Mouse (Mus musculus) MEL (cell line): Measurements from ENCODE around the gene Tmprss13. TPM values are rescaled to one million over a fixed set of nuclear protein-coding genes. Genes with fewer than 3 reads are reported as not detected.

Source experiments
- DNase-seq: peaks from one replicate; pipeline ENCODE4 v3.0.0; 2011; ENCODE audit warnings: low read depth, low spot score
- H3K27ac ChIP-seq: 2 replicates; pipeline ENCODE4 v1.5.1; 2012; ENCODE audit warnings: low read depth, mild to moderate bottlenecking, control low read depth, low read length, moderate library complexity; ENCODE audit not compliant: control insufficient read depth
- H3K27me3 ChIP-seq, 2 experiments: fragments of 150-350 bp in 1 of 2; sonication (generic) in 1 of 2; 2 replicates each; pipeline ENCODE4 v1.6.1; 2012; ENCODE audit warnings: low read length in 2 of 2, mild to moderate bottlenecking in 2 of 2, improper control_type of control experiment in 1 of 2, moderate library complexity in 1 of 2; ENCODE audit not compliant: insufficient read depth in 2 of 2, control insufficient read depth in 1 of 2
- H3K36me3 ChIP-seq, 2 experiments: 2 replicates each; pipeline ENCODE4 v1.6.1; 2012 to 2014; ENCODE audit warnings: low read length in 2 of 2, improper control_type of control experiment in 1 of 2, inconsistent platforms in 1 of 2, mild to moderate bottlenecking in 1 of 2; ENCODE audit not compliant: insufficient read depth in 2 of 2, control insufficient read depth in 1 of 2
- H3K4me1 ChIP-seq, 2 experiments: fragments of 150-350 bp in 1 of 2; sonication (generic) in 1 of 2; 2 replicates each; pipeline ENCODE4 v1.6.1; 2012; ENCODE audit warnings: low read length in 2 of 2, improper control_type of control experiment in 1 of 2, mild to moderate bottlenecking in 1 of 2; ENCODE audit not compliant: insufficient read depth in 2 of 2, control insufficient read depth in 1 of 2
- H3K4me3 ChIP-seq, 2 experiments: fragments of 150-350 bp in 1 of 2; sonication (generic) in 1 of 2; 2 replicates each; pipeline ENCODE4 v1.5.1; 2012; ENCODE audit warnings: low read depth in 2 of 2, low read length in 2 of 2, mild to moderate bottlenecking in 2 of 2, moderate library complexity in 2 of 2, control low read depth in 1 of 2, improper control_type of control experiment in 1 of 2; ENCODE audit not compliant: control insufficient read depth in 1 of 2, insufficient read depth in 1 of 2
- H3K79me2 ChIP-seq: 2 replicates; pipeline ENCODE4 v1.6.1; 2012; ENCODE audit warnings: mild to moderate bottlenecking, low read length, moderate library complexity; ENCODE audit not compliant: control insufficient read depth, poor library complexity, insufficient read depth
- H3K9ac ChIP-seq: 2 replicates; pipeline ENCODE4 v1.6.1; 2012; ENCODE audit warnings: low read depth, mild to moderate bottlenecking, control low read depth, low read length, moderate library complexity; ENCODE audit not compliant: control insufficient read depth, poor library complexity, severe bottlenecking
- H3K9me3 ChIP-seq: fragments of 150-350 bp; sonication (generic); replicated peaks from 2 replicates; pipeline ENCODE4 v1.6.1; 2012; ENCODE audit warnings: mild to moderate bottlenecking, low read length, improper control_type of control experiment, moderate library complexity; ENCODE audit not compliant: insufficient read depth
- E2F4 ChIP-seq: IDR thresholded peaks from 2 replicates; pipeline ENCODE4 v1.6.1; 2011; ENCODE audit warnings: low read depth, low read length, improper control_type of control experiment, borderline replicate concordance
- ELF1 ChIP-seq: IDR thresholded peaks from 2 replicates; pipeline ENCODE4 v1.6.1; 2014; ENCODE audit warnings: low read depth, mild to moderate bottlenecking, inconsistent platforms, low read length, improper control_type of control experiment, moderate library complexity
- EP300 ChIP-seq, 2 experiments: IDR thresholded peaks; 2 replicates each; pipeline ENCODE4 v1.6.1; 2011; ENCODE audit warnings: improper control_type of control experiment in 2 of 2, low read length in 2 of 2, low read depth in 1 of 2, mild to moderate bottlenecking in 1 of 2
- GABPA ChIP-seq: IDR thresholded peaks from 2 replicates; pipeline ENCODE4 v1.6.1; 2012; ENCODE audit warnings: low read depth, mild to moderate bottlenecking, inconsistent platforms, low read length, improper control_type of control experiment, moderate library complexity
- GATA1 ChIP-seq: IDR thresholded peaks from 2 replicates; pipeline ENCODE4 v1.6.1; 2011; ENCODE audit warnings: low read depth, low read length, improper control_type of control experiment
- HCFC1 ChIP-seq: IDR thresholded peaks from 2 replicates; pipeline ENCODE4 v1.6.1; 2012; ENCODE audit warnings: low read depth, mild to moderate bottlenecking, inconsistent platforms, low read length, improper control_type of control experiment, moderate library complexity
- JUND ChIP-seq: IDR thresholded peaks from 2 replicates; pipeline ENCODE4 v1.6.1; 2011; ENCODE audit warnings: low read depth, mild to moderate bottlenecking, improper control_type of control experiment, low read length
- KAT2A ChIP-seq: conservative IDR thresholded peaks from 2 replicates; pipeline ENCODE4 v1.6.1; 2012; ENCODE audit warnings: low read depth, low read length, improper control_type of control experiment, inconsistent platforms
- MAFK ChIP-seq: IDR thresholded peaks from 2 replicates; pipeline ENCODE4 v1.6.1; 2011; ENCODE audit warnings: low read depth, mild to moderate bottlenecking, low read length, improper control_type of control experiment, borderline replicate concordance
- MAZ ChIP-seq: IDR thresholded peaks from 2 replicates; pipeline ENCODE4 v1.6.1; 2012; ENCODE audit warnings: low read depth, mild to moderate bottlenecking, inconsistent platforms, low read length, improper control_type of control experiment
- MEF2A ChIP-seq: IDR thresholded peaks from 2 replicates; pipeline ENCODE4 v1.6.1; 2014; ENCODE audit warnings: low read depth, mild to moderate bottlenecking, inconsistent platforms, low read length, improper control_type of control experiment; ENCODE audit not compliant: poor library complexity, insufficient replicate concordance, severe bottlenecking; ENCODE audit errors: extremely low read depth
- MXI1 ChIP-seq: IDR thresholded peaks from 2 replicates; pipeline ENCODE4 v1.6.1; 2011; ENCODE audit warnings: mild to moderate bottlenecking, low read depth, low read length, improper control_type of control experiment
- MYC ChIP-seq: IDR thresholded peaks from 2 replicates; pipeline ENCODE4 v1.6.1; 2011; ENCODE audit warnings: low read depth, mild to moderate bottlenecking, low read length, improper control_type of control experiment, moderate library complexity
- NELFE ChIP-seq: IDR thresholded peaks from 2 replicates; pipeline ENCODE4 v1.6.1; 2011; ENCODE audit warnings: low read depth, low read length, improper control_type of control experiment
- POLR2AphosphoS5 ChIP-seq: IDR thresholded peaks from 2 replicates; pipeline ENCODE4 v1.6.1; 2012; ENCODE audit warnings: low read depth, borderline replicate concordance, mild to moderate bottlenecking, inconsistent platforms, low read length, moderate library complexity, mixed read lengths
- RAD21 ChIP-seq: IDR thresholded peaks from 2 replicates; pipeline ENCODE4 v1.6.1; 2011; ENCODE audit warnings: mild to moderate bottlenecking, low read depth, low read length, improper control_type of control experiment
- SIN3A ChIP-seq: IDR thresholded peaks from 2 replicates; pipeline ENCODE4 v1.6.1; 2012; ENCODE audit warnings: low read length, improper control_type of control experiment, inconsistent platforms
- TBP ChIP-seq: IDR thresholded peaks from 2 replicates; pipeline ENCODE4 v1.8.0; 2011; ENCODE audit warnings: low read depth, low read length, improper control_type of control experiment
- USF1 ChIP-seq: IDR thresholded peaks from 2 replicates; pipeline ENCODE4 v1.6.1; 2014; ENCODE audit warnings: low read depth, mild to moderate bottlenecking, inconsistent platforms, low read length, improper control_type of control experiment, moderate library complexity
- USF2 ChIP-seq, 2 experiments: IDR thresholded peaks; 2 replicates each; pipeline ENCODE4 v1.6.1; 2011 to 2012; ENCODE audit warnings: improper control_type of control experiment in 2 of 2, low read length in 2 of 2, borderline replicate concordance in 1 of 2, inconsistent platforms in 1 of 2, low read depth in 1 of 2, mild to moderate bottlenecking in 1 of 2; ENCODE audit not compliant: insufficient read depth in 1 of 2
- ZMIZ1 ChIP-seq: IDR thresholded peaks from 2 replicates; pipeline ENCODE4 v1.6.1; 2012; ENCODE audit warnings: low read depth, mild to moderate bottlenecking, inconsistent platforms, low read length, improper control_type of control experiment, moderate library complexity
- ZNF384 ChIP-seq: IDR thresholded peaks from 2 replicates; pipeline ENCODE4 v1.6.1; 2012; ENCODE audit warnings: low read depth, mild to moderate bottlenecking, inconsistent platforms, low read length, improper control_type of control experiment
- polyA plus RNA-seq, 2 experiments: library from polyadenylated mRNA; stranded (reverse) in 1 of 2; unstranded in 1 of 2; fragments of >175 nt in 1 of 2; fragments of >200 nt in 1 of 2; gene quantifications; 2 replicates each; pipeline versions ENCODE4 v1.2.1 to v1.2.4; 2012; ENCODE audit warnings: low replicate concordance in 2 of 2, low read depth in 1 of 2; ENCODE audit not compliant: insufficient read length in 2 of 2, insufficient read depth in 1 of 2, missing spikeins in 1 of 2
- total RNA-seq: library from RNA; depleted of rRNA; stranded (reverse); fragments of 300-350 nt; gene quantifications from 2 replicates; pipeline ENCODE4 v1.2.3, GENCODE M21; 2012

The Tmprss13 gene
- total and polyA plus RNA-seq, 3 experiments: not detected

GRCm38 (mm10) chr9:45362051-45362461 lies 43.2 kb downstream of the Tmprss13 start:
- no peak overlapping the region for H3K4me3 ChIP-seq
- H3K4me1 ChIP-seq: no peaks in the 10 kb centered on the region
- no peaks in the 10 kb centered on the region for H3K36me3 ChIP-seq
- no peak for DNase-seq
- no peaks in the 10 kb centered on the region for H3K79me2 ChIP-seq
- no peak overlapping the region for H3K27ac ChIP-seq
- H3K9me3 ChIP-seq: no peaks in the 10 kb centered on the region
- no peaks in the 10 kb centered on the region; a peak in 1 of 4 replicates for H3K27me3 ChIP-seq
- TF ChIP-seq KAT2A (no peak), MXI1 (no peak), MYC (no peak), USF1 (no peak), GATA1 (no peak), ZMIZ1 (no peak), USF2 (IDR thresholded peaks at IDR 0.05; ENCODE audit: borderline replicate concordance in 1 of 2, insufficient read depth in 1 of 2, low read depth in 1 of 2, low read length in 2 of 2) (no peak), HCFC1 (no peak), ZNF384 (no peak), NELFE (no peak), MAFK (no peak), POLR2AphosphoS5 (no peak), EP300 (IDR thresholded peaks at IDR 0.05; ENCODE audit: low read depth in 1 of 2, low read length in 2 of 2) (no peak), SIN3A (no peak)
- no peak overlapping the region for H3K9ac ChIP-seq

GRCm38 (mm10) chr9:45363639-45364214 lies 44.8 kb downstream of the Tmprss13 start:
- H3K79me2 ChIP-seq: no peaks in the 10 kb centered on the region
- H3K9me3 ChIP-seq: no peaks in the 10 kb centered on the region
- no peaks in the 10 kb centered on the region for H3K4me1 ChIP-seq
- no peak overlapping the region for H3K9ac ChIP-seq
- H3K27ac ChIP-seq: no peak overlapping the region
- H3K27me3 ChIP-seq: no peaks in the 10 kb centered on the region; a peak in 2 of 4 replicates
- no peaks in the 10 kb centered on the region for H3K36me3 ChIP-seq
- no peak for DNase-seq
- TF ChIP-seq KAT2A (no peak), MAZ (no peak), GABPA (no peak), NELFE (no peak), EP300 (IDR thresholded peaks at IDR 0.05; ENCODE audit: low read depth in 1 of 2, low read length in 2 of 2) (no peak), RAD21 (no peak), JUND (no peak), E2F4 (no peak), MEF2A (no peak), MAFK (no peak), HCFC1 (no peak), USF2 (IDR thresholded peaks at IDR 0.05; ENCODE audit: borderline replicate concordance in 1 of 2, insufficient read depth in 1 of 2, low read depth in 1 of 2, low read length in 2 of 2) (no peak), ELF1 (no peak), TBP (no peak)
- no peak overlapping the region for H3K4me3 ChIP-seq
